Mouse (Mus musculus) hindbrain, embryonic 16.5 days (tissue): ENCODE data around the gene Kcna1. TPM values are rescaled to one million over a fixed set of nuclear protein-coding genes. Genes with fewer than 3 reads are reported as not detected.

Experiments used
- polyA plus RNA-seq: library from polyadenylated mRNA; unstranded; fragments of >200 nt; fragmentation: Nextera tagmentation; extraction: Ambion mirVana; gene quantifications from 2 replicates; pipeline ENCODE4 v1.2.1, GENCODE M21; 2015

The Kcna1 gene
- polyA plus RNA-seq, 1 experiment from 2014 or later, result 5.5 TPM

Other genes starting within 250 kb of the Kcna1 start
- 3.7 and 4.3 TPM in 2 replicates for gene Kcna5, start 111.0 kb downstream of the Kcna1 start, polyA plus RNA-seq
- gene Kcna6, start 94.3 kb upstream of the Kcna1 start, polyA plus RNA-seq, result 25.5 and 29.9 TPM in 2 replicates
- 210 and 225 TPM in 2 replicates for gene Ndufa9, start 202.8 kb upstream of the Kcna1 start, polyA plus RNA-seq
- 0.11 and 0.25 TPM in 2 replicates for gene Akap3, start 206.7 kb upstream of the Kcna1 start, polyA plus RNA-seq